Mouse (Mus musculus): ENCODE results near the gene Gnaq. TPM values are rescaled to one million over a fixed set of nuclear protein-coding genes. Genes with fewer than 3 reads are reported as not detected.

Gene Gnaq
- polyA plus RNA-seq, 1 experiment from 2014 or later, result 18.1 TPM

GRCm38 (mm10) chr19:16339954-16340586, 207.4 kb downstream of the Gnaq start:
- H3K4me3 ChIP-seq, result no peak overlapping the region
- H3K4me1 ChIP-seq (replicated peaks), result peaks cover 18% of the 10 kb centered on the region
- no peak for ATAC-seq (ENCODE audit: insufficient number of reproducible peaks, low FRiP score)
- H3K27me3 ChIP-seq (replicated peaks), result no peaks in the 10 kb centered on the region
- no peak overlapping the region for H3K9ac ChIP-seq
- H3K27ac ChIP-seq (ENCODE audit: poor library complexity, severe bottlenecking), result no peak overlapping the region
- H3K36me3 ChIP-seq, result peaks cover 13% of the 10 kb centered on the region
- H3K9me3 ChIP-seq (replicated peaks), result no peaks in the 10 kb centered on the region
- H3K4me2 ChIP-seq, result no peak overlapping the region
- WGBS, result 92% methylated on average over 4 of the region's 4 CpGs

- Histone ChIP-seq H3K36me3 (peaks cover 16% of the 10 kb centered on the region), H3K4me1 (replicated peaks) (peaks cover 19% of the 10 kb centered on the region), H3K9ac (no peak overlapping the region), H3K27ac (ENCODE audit: poor library complexity, severe bottlenecking) (no peak overlapping the region), H3K4me3 (no peak overlapping the region), H3K9me3 (replicated peaks) (no peaks in the 10 kb centered on the region), H3K27me3 (replicated peaks) (no peaks in the 10 kb centered on the region), H3K4me2 (no peak overlapping the region)
- ATAC-seq (ENCODE audit: insufficient number of reproducible peaks, low FRiP score), result no peak
- WGBS, result 66% methylated on average over 2 of the region's 2 CpGs
Measured at GRCm38 (mm10) chr19:16342702-16343101, 210.1 kb downstream of the Gnaq start.

GRCm38 (mm10) chr19:16345516-16345915, 212.9 kb downstream of the Gnaq start:
- H3K27ac ChIP-seq (ENCODE audit: poor library complexity, severe bottlenecking), result no peak overlapping the region
- ATAC-seq (ENCODE audit: insufficient number of reproducible peaks, low FRiP score), result no peak
- WGBS, result 91% methylated on average over 2 of the region's 2 CpGs

GRCm38 (mm10) chr19:16347037-16347436, 214.4 kb downstream of the Gnaq start:
- Histone ChIP-seq H3K4me1 (replicated peaks) (0 out of 2 replicates have a peak, but pooled peaks cover 2% of the 10 kb centered on the region), H3K9me3 (replicated peaks) (no peaks in the 10 kb centered on the region), H3K9ac (no peak overlapping the region), H3K27me3 (replicated peaks) (no peaks in the 10 kb centered on the region), H3K4me3 (no peak overlapping the region), H3K27ac (ENCODE audit: poor library complexity, severe bottlenecking) (no peak overlapping the region), H3K4me2 (no peak overlapping the region), H3K36me3 (peaks cover 16% of the 10 kb centered on the region)
- WGBS, result 85% methylated on average over 3 of the region's 3 CpGs
- no peak for ATAC-seq (ENCODE audit: insufficient number of reproducible peaks, low FRiP score)

More at GRCm38 (mm10) chr19:16345516-16345915, 212.9 kb downstream of the Gnaq start:
- peaks cover 16% of the 10 kb centered on the region for H3K36me3 ChIP-seq
- 0 out of 2 replicates have a peak, but pooled peaks cover 2% of the 10 kb centered on the region for H3K4me1 ChIP-seq (replicated peaks)
- no peak overlapping the region for H3K9ac ChIP-seq
- H3K27me3 ChIP-seq (replicated peaks), result no peaks in the 10 kb centered on the region
- H3K4me3 ChIP-seq, result no peak overlapping the region
- H3K4me2 ChIP-seq, result no peak overlapping the region
- no peaks in the 10 kb centered on the region for H3K9me3 ChIP-seq (replicated peaks)

- no peak overlapping the region for H3K4me3 ChIP-seq
- H3K4me2 ChIP-seq, result no peak overlapping the region
- H3K4me1 ChIP-seq (replicated peaks), result no peaks in the 10 kb centered on the region
- H3K27me3 ChIP-seq (replicated peaks), result no peaks in the 10 kb centered on the region
- no peaks in the 10 kb centered on the region for H3K36me3 ChIP-seq
- H3K9ac ChIP-seq, result no peak overlapping the region
- no peak overlapping the region for H3K27ac ChIP-seq (ENCODE audit: poor library complexity, severe bottlenecking)
- H3K9me3 ChIP-seq (replicated peaks), result no peaks in the 10 kb centered on the region
- no peak for ATAC-seq (ENCODE audit: insufficient number of reproducible peaks, low FRiP score)
Measured at GRCm38 (mm10) chr19:16353701-16354136, 221.1 kb downstream of the Gnaq start.

GRCm38 (mm10) chr19:16358148-16358547, 225.5 kb downstream of the Gnaq start:
- H3K27ac ChIP-seq (ENCODE audit: poor library complexity, severe bottlenecking), result no peak overlapping the region
- H3K4me3 ChIP-seq, result no peak overlapping the region
- WGBS, result 76% methylated on average over 3 of the region's 3 CpGs
- no peak overlapping the region for H3K9ac ChIP-seq
- peaks cover 7% of the 10 kb centered on the region for H3K36me3 ChIP-seq
- no peaks in the 10 kb centered on the region for H3K27me3 ChIP-seq (replicated peaks)
- H3K9me3 ChIP-seq (replicated peaks), result no peaks in the 10 kb centered on the region; the same call in 1 of the 2 replicates
- H3K4me2 ChIP-seq, result no peak overlapping the region
- ATAC-seq (ENCODE audit: insufficient number of reproducible peaks, low FRiP score), result no peak
- H3K4me1 ChIP-seq (replicated peaks), result no peaks in the 10 kb centered on the region

GRCm38 (mm10) chr19:16358905-16359304, 226.3 kb downstream of the Gnaq start:
- H3K27ac ChIP-seq (ENCODE audit: poor library complexity, severe bottlenecking), result no peak overlapping the region
- no peaks in the 10 kb centered on the region for H3K4me1 ChIP-seq (replicated peaks)
- no peak for ATAC-seq (ENCODE audit: insufficient number of reproducible peaks, low FRiP score)
- peaks cover 7% of the 10 kb centered on the region for H3K36me3 ChIP-seq
- no peaks in the 10 kb centered on the region for H3K27me3 ChIP-seq (replicated peaks)
- WGBS, result 69% methylated on average over 5 of the region's 5 CpGs
- no peak overlapping the region for H3K9ac ChIP-seq
- no peaks in the 10 kb centered on the region; the same call in 1 of the 2 replicates for H3K9me3 ChIP-seq (replicated peaks)
- no peak overlapping the region for H3K4me2 ChIP-seq
- H3K4me3 ChIP-seq, result no peak overlapping the region

GRCm38 (mm10) chr19:16366465-16367063, 233.9 kb downstream of the Gnaq start:
- H3K9me3 ChIP-seq (replicated peaks), result no peaks in the 10 kb centered on the region; the same call in 1 of the 2 replicates
- H3K27me3 ChIP-seq (replicated peaks), result no peaks in the 10 kb centered on the region
- peaks cover 4% of the 10 kb centered on the region for H3K36me3 ChIP-seq
- H3K4me1 ChIP-seq (replicated peaks), result peaks cover 30% of the 10 kb centered on the region
- ATAC-seq (ENCODE audit: insufficient number of reproducible peaks, low FRiP score), result no peak
- no peak overlapping the region for H3K4me2 ChIP-seq
- H3K27ac ChIP-seq (ENCODE audit: poor library complexity, severe bottlenecking), result no peak overlapping the region
- H3K9ac ChIP-seq, result no peak overlapping the region
- no peak overlapping the region for H3K4me3 ChIP-seq
- WGBS, result 57% methylated on average over 7 of the region's 7 CpGs

- Histone ChIP-seq H3K27me3 (replicated peaks) (no peaks in the 10 kb centered on the region), H3K4me1 (replicated peaks) (peaks cover 37% of the 10 kb centered on the region), H3K27ac (ENCODE audit: poor library complexity, severe bottlenecking) (no peak overlapping the region), H3K36me3 (no peaks in the 10 kb centered on the region), H3K9ac (no peak overlapping the region), H3K4me2 (no peak overlapping the region), H3K4me3 (no peak overlapping the region), H3K9me3 (replicated peaks) (no peaks in the 10 kb centered on the region)
- WGBS, result 89% methylated on average over 10 of the region's 10 CpGs
- no peak for ATAC-seq (ENCODE audit: insufficient number of reproducible peaks, low FRiP score)
Measured at GRCm38 (mm10) chr19:16367218-16367617, 234.6 kb downstream of the Gnaq start.

- no peak overlapping the region for H3K9ac ChIP-seq
- H3K27ac ChIP-seq (ENCODE audit: poor library complexity, severe bottlenecking), result 0 out of 2 replicates have a peak overlapping the region, but pooled peaks have one; percentile 8
- no peaks in the 10 kb centered on the region for H3K36me3 ChIP-seq
- WGBS, result 64% methylated on average over 2 of the region's 2 CpGs
- no peak overlapping the region for H3K4me3 ChIP-seq
- ATAC-seq (ENCODE audit: insufficient number of reproducible peaks, low FRiP score), result no peak
- no peaks in the 10 kb centered on the region for H3K9me3 ChIP-seq (replicated peaks)
- H3K4me1 ChIP-seq (replicated peaks), result peaks cover 48% of the 10 kb centered on the region
- no peaks in the 10 kb centered on the region for H3K27me3 ChIP-seq (replicated peaks)
- no peak overlapping the region for H3K4me2 ChIP-seq
Measured at GRCm38 (mm10) chr19:16371680-16372079, 239.0 kb downstream of the Gnaq start.

- 73% methylated on average over 9 of the region's 9 CpGs for WGBS
Measured at GRCm38 (mm10) chr19:16372752-16373486, 240.3 kb downstream of the Gnaq start.

More at GRCm38 (mm10) chr19:16372752-16373486, 240.3 kb downstream of the Gnaq start:
- ATAC-seq (ENCODE audit: insufficient number of reproducible peaks, low FRiP score), result no peak
- Histone ChIP-seq H3K27ac (ENCODE audit: poor library complexity, severe bottlenecking) (no peak overlapping the region), H3K4me2 (no peak overlapping the region), H3K9ac (no peak overlapping the region), H3K4me3 (no peak overlapping the region), H3K36me3 (0 out of 2 replicates have a peak, but pooled peaks cover 2% of the 10 kb centered on the region), H3K27me3 (replicated peaks) (no peaks in the 10 kb centered on the region), H3K9me3 (replicated peaks) (no peaks in the 10 kb centered on the region), H3K4me1 (replicated peaks) (peaks cover 50% of the 10 kb centered on the region)
